Mouse (Mus musculus): ENCODE data around the gene Actl6b.
"Not testable (repeated sequence)": the region's sequence is repeated elsewhere in the genome, so short reads cannot be mapped to it uniquely, and the experiment has no call there.

Gene Actl6b

GRCm38 (mm10) chr5:137598100-137598826 lies 44.9 kb downstream of the Actl6b start:
- in situ Hi-C loops (cut with MboI; ENCODE audit: low sequenced_read_pairs), result no loop called here

DNA sequence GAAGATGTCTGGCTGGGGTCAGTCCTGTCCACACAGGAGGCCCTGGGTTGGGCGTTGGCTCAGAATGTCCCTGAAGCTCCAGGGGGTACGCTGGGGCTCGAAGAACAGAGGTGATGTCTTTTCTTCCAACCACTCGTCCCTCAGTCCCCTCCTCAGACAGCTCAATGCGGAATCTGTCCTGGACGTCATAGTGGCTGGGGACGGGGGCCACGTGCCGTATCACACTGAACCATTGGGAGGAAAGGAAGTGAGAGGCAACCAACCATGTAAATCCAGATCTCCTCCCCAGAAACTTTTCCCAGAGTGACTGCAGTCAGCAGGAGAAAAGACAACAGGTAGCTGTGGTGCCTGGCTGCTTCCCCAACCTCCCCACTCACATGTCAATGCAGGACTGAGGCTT lies 46.3 kb downstream of the Actl6b start:
- in situ Hi-C loops (cut with MboI; ENCODE audit: low sequenced_read_pairs), result no loop called here

DNA sequence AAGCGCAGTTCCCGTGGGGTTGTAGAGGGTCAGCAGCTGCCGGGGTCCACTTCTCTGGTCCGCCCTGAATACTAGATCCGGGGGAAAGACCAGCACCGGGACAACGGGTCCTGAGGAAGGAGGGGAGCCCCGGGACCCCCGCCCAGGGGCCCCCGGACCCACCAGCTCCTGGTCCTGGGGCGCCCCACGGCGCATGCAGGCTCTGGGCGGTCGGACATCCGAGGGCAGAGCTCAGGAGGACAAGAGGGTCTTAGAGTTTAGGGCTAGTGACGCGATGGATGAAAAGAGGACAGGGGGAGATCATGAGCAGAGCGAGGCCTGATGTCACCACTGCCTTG lies 46.9 kb downstream of the Actl6b start:
- in situ Hi-C loops (cut with MboI; ENCODE audit: low sequenced_read_pairs), result no loop called here

DNA sequence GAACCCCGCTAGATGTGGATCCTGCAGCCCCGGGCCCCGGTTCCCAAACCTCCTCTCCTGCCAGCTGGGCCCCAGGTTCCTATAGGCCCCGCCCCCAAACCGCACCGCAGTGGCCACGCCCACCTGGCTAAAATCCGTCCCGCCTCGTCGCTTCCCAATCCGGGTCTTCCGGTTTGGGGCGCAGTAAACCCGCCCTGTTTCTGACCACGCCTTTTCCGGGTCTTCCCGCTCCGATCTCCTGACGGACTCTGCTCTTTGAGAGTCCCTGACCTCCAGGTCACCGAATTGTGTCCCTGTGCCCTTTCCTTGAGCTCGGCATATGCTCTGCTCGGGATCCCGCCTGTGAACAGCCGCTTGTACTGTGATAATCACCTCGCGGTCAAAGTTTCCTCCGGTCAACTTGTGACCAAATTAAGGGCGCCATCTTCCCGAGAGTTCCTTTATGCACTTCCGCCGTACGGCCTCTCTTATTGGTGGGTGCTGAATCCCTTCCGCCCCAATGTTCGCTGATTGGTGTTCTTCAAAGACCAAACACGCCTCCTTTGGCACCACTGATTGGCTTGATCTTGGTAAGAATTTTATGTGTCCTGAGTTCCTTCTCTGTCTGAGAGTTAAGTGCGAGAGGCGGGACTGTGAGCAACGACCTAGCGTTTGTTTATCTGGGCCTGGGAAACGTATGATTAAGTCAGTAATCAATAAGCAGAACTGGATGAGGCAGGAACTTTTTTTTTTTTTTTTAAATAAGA lies 47.5 kb downstream of the Actl6b start, which contains the start of gene Mospd3:
Mospd3 (minus strand) TSS at position 440 of the 746 bp plus-strand sequence.
- in situ Hi-C loops (cut with MboI; ENCODE audit: low sequenced_read_pairs), result no loop called here

- in situ Hi-C loops (cut with MboI; ENCODE audit: low sequenced_read_pairs), result no loop called here
These were observed 48.0 kb downstream of the Actl6b start for GRCm38 (mm10) chr5:137601365-137601729.

DNA sequence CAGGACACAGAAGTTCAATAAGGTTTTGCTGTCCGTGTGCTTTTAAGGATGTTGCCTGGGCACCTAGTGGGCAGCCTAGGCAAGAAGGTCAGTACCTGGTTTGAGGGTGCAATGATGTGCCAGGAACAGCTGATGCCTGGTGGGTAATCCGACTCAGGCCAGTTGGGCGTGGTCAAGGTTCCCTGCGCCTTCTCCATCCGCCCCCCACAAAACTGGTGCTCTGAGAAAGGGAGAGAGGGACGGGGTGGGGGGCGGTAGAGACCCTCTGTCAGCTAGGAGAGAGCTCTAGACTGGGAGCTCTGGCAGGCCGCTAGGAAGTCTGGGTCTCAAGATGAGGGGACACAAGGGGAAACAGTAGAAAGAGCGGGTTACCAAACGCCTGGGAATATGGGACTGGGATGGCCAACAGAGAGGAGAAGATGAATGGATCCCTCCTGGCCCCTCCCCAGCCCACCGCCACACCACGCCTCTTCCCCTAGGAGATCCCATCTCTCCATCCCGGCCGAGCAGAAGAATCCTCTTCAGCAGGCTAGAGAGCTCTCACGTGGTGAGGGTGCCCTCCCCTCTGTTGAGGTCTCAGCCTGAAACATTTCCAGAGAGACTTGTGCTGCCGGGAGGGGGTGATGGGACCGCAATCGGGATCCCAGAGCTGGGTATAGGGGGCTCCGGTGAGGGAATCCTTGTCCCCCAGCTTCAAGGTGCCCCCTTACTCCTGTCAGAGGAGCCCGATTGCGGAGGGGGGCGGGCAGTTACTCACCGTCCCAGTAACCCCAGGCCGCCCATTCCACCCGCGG lies 54.7 kb downstream of the Actl6b start:
- in situ Hi-C loops (cut with MboI; ENCODE audit: low sequenced_read_pairs), result no loop called here

GRCm38 (mm10) chr5:137608654-137609190 lies 55.4 kb downstream of the Actl6b start:
- in situ Hi-C loops (cut with MboI; ENCODE audit: low sequenced_read_pairs), result no loop called here

GRCm38 (mm10) chr5:137609292-137609691 lies 56.0 kb downstream of the Actl6b start:
- in situ Hi-C loops (cut with MboI; ENCODE audit: low sequenced_read_pairs), result no loop called here

DNA sequence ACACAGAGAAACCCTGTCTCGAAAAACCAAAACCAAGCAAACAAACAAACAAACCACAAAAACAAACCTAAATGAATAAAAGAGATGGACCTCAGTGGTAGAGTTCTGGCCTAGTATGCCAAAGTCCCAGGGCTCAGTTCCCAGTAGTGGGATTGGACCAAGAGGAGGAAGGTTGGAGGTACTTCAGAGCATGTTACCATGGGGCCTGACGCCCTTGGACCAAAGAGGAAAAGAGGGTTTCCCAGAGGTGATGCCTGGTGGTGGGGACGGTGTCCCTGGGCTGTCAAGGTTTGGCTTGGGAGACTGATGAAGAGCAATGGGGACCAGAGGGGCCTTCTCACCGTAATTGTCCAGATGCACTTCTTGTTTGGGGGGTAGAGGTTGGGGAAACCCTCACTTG lies 56.7 kb downstream of the Actl6b start:
- in situ Hi-C loops (cut with MboI; ENCODE audit: low sequenced_read_pairs), result no loop called here

- in situ Hi-C loops (cut with MboI; ENCODE audit: low sequenced_read_pairs), result no loop called here
These were observed 57.4 kb downstream of the Actl6b start for GRCm38 (mm10) chr5:137610548-137611244.

DNA sequence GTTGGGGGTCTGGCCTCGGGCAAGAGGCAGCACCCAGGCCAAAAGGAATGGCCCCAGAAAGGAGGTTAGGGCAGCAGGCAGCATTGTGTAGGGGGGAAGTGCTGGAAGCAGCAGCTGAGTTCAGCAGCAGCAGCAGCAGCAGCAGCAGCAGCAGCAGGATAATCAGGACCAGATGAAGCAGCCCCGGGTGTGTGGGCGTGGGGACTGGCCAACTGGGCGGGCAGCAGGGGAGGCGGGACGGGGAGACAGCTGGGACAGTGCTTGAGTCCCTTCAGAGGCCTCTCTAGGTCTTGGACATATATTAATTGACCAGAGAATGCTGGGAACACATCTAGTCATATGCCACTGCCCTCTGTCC lies 57.9 kb downstream of the Actl6b start:
- in situ Hi-C loops (cut with MboI; ENCODE audit: low sequenced_read_pairs), result no loop called here

GRCm38 (mm10) chr5:137613076-137613475 lies 59.8 kb downstream of the Actl6b start:
- in situ Hi-C loops (cut with MboI; ENCODE audit: low sequenced_read_pairs), result no loop called here

DNA sequence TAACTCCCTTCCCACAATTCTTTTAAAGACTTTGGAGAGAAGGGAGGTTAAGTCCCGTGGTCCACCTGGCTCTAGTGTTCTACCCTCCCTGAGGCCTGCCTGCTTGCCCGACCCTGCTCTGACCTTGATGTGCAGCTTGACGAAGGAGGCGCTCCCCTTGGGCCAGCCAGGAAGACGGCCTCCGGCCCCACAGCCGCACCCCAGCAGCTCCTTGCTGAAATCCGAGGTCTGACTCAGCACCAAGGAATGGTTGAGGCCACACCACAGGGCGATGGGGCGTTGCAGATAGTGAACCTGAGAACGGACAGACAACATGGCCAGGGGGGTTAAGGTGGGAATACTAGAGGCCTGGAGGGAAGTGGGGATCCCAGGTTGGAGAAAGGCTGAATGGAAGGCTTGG lies 60.2 kb downstream of the Actl6b start, which contains the start of gene Pcolce:
Pcolce (minus strand) TSS at position 235 of the 400 bp plus-strand sequence.
- in situ Hi-C loops (cut with MboI; ENCODE audit: low sequenced_read_pairs), result no loop called here

DNA sequence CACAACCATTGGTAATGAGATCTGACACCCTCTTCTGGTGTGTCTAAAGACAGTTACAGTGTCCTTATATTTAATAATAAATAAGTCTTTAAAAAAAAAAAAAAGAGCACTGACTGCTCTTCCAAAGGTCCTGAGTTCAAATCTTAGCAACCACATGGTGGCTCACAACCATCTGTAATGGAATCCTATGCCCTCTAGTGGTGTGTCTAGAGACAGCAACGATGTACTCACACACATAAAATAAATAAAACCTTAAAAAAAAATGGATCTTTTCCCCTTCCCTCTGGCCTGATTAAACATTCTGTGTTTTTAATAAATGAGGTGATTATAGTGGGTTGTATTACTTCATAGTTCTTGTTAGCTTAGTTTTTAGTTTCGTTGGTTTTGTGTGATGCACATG lies 61.6 kb downstream of the Actl6b start:
- in situ Hi-C loops (cut with MboI; ENCODE audit: low sequenced_read_pairs), result not testable (repeated sequence)

- in situ Hi-C loops (cut with MboI; ENCODE audit: low sequenced_read_pairs), result no loop called here
These were observed 62.0 kb downstream of the Actl6b start for GRCm38 (mm10) chr5:137615347-137615746.
